Mouse (Mus musculus): ENCODE data around the gene Themis. TPM values are rescaled to one million over a fixed set of nuclear protein-coding genes. Genes with fewer than 3 reads are reported as not detected.

Gene Themis
- polyA plus RNA-seq, 1 experiment from 2014 or later = not detected

DNA sequence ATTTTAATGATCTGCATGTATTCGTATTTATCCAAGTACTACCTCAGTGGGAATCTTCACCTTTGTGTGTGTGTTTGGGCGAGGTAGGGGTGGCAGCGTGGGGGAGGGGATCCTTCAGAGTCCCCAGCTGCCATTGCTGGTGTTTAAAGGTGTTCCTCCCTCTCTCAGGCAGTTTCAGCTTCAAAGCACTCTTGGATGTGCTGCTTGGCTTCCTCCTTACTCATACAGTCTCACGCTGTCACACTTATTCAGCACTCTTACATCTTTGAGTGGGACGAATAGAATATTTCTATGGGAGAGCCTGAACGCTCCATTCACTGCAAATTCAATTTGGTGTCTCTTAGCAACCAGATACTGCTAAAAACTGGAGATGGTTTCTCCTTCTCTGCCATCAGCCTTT is 3.0 kb upstream of the Themis start:
- no peak for ATAC-seq (ENCODE audit: low read depth)
- Histone ChIP-seq H3K4me2 (ENCODE audit: low read depth, low read length) (no peak overlapping the region), H3K4me1 (ENCODE audit: control insufficient read depth, insufficient read depth, low read length) (no peaks in the 10 kb centered on the region), H3K4me3 (ENCODE audit: low read depth, low read length) (no peak overlapping the region), H3K9me3 (ENCODE audit: control insufficient read depth, low read length) (no peaks in the 10 kb centered on the region), H3K27ac (ENCODE audit: low read depth, low read length) (no peak overlapping the region), H3K9ac (replicated peaks; ENCODE audit: low read depth, low read length) (no peak overlapping the region), H3K27me3 (ENCODE audit: control insufficient read depth, insufficient read depth, low read length) (no peaks in the 10 kb centered on the region), H3K36me3 (ENCODE audit: control insufficient read depth, insufficient read depth, low read length) (no peaks in the 10 kb centered on the region)
- 61% methylated on average over 6 of the region's 6 CpGs for WGBS

- Histone ChIP-seq H3K4me1 (ENCODE audit: control insufficient read depth, insufficient read depth, low read length) (no peaks in the 10 kb centered on the region), H3K9ac (replicated peaks; ENCODE audit: low read depth, low read length) (no peak overlapping the region), H3K4me2 (ENCODE audit: low read depth, low read length) (no peak overlapping the region), H3K9me3 (ENCODE audit: control insufficient read depth, low read length) (no peaks in the 10 kb centered on the region), H3K36me3 (ENCODE audit: control insufficient read depth, insufficient read depth, low read length) (no peaks in the 10 kb centered on the region), H3K4me3 (ENCODE audit: low read depth, low read length) (no peak overlapping the region), H3K27me3 (ENCODE audit: control insufficient read depth, insufficient read depth, low read length) (no peaks in the 10 kb centered on the region), H3K27ac (ENCODE audit: low read depth, low read length) (no peak overlapping the region)
- ATAC-seq (ENCODE audit: low read depth) = no peak
- 87% methylated on average over 3 of the region's 3 CpGs for WGBS
Observed at GRCm38 (mm10) chr10:28673931-28674330, 5.8 kb downstream of the Themis start.

DNA sequence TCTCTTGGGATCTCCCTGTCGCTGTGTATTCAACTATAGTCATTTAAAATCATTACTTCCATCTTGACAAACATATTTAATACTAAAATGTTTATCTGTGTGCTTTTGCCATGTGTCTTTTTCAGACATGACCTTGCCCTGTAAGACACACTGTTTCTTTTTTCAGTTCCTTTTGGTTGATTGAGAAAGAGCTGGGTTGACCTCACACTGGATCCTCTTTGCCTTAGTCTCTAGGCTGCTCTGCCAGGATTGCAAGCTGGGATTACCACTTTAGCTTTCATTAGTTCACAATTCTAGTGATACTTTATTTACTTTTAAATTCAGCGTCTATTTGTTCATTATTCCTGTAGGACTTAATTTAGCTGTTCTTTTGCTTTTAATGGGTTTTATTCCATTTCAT is 7.2 kb downstream of the Themis start:
- no peak overlapping the region for H3K4me3 ChIP-seq (ENCODE audit: low read depth, low read length)
- WGBS = 90% methylated on average over 2 of the region's 2 CpGs
- no peak overlapping the region for H3K4me2 ChIP-seq (ENCODE audit: low read depth, low read length)
- no peak for ATAC-seq (ENCODE audit: low read depth)
- no peaks in the 10 kb centered on the region for H3K27me3 ChIP-seq (ENCODE audit: control insufficient read depth, insufficient read depth, low read length)
- no peaks in the 10 kb centered on the region for H3K4me1 ChIP-seq (ENCODE audit: control insufficient read depth, insufficient read depth, low read length)
- H3K27ac ChIP-seq (ENCODE audit: low read depth, low read length) = no peak overlapping the region
- H3K36me3 ChIP-seq (ENCODE audit: control insufficient read depth, insufficient read depth, low read length) = no peaks in the 10 kb centered on the region
- H3K9ac ChIP-seq (replicated peaks; ENCODE audit: low read depth, low read length) = no peak overlapping the region
- H3K9me3 ChIP-seq (ENCODE audit: control insufficient read depth, low read length) = no peaks in the 10 kb centered on the region

- 92% methylated on average over 6 of the region's 6 CpGs for WGBS
- Histone ChIP-seq H3K27me3 (ENCODE audit: control insufficient read depth, insufficient read depth, low read length) (no peaks in the 10 kb centered on the region), H3K4me2 (ENCODE audit: low read depth, low read length) (no peak overlapping the region), H3K9me3 (ENCODE audit: control insufficient read depth, low read length) (no peaks in the 10 kb centered on the region), H3K4me3 (ENCODE audit: low read depth, low read length) (no peak overlapping the region), H3K4me1 (ENCODE audit: control insufficient read depth, insufficient read depth, low read length) (no peaks in the 10 kb centered on the region), H3K9ac (replicated peaks; ENCODE audit: low read depth, low read length) (no peak overlapping the region), H3K36me3 (ENCODE audit: control insufficient read depth, insufficient read depth, low read length) (no peaks in the 10 kb centered on the region), H3K27ac (ENCODE audit: low read depth, low read length) (no peak overlapping the region)
- no peak for ATAC-seq (ENCODE audit: low read depth)
Observed at GRCm38 (mm10) chr10:28694981-28695380, 26.8 kb downstream of the Themis start.

DNA sequence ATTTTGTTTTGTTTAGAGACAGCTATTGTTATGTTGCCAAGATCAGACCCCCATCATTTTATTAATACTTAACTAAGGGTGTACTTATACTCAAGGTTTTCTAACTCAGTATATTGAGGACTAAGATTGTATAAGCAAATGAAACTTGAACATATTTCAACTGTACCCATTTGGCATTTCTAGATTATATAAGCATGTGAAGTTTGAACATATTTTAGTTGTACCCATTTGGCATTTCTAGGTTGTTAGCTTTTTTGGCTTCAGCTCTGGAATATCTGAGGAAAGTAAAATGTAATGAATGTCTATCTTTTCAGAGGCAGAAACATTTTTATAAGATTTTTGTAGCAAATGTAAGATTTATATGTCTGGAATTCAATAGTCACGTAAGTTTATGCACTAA is 27.9 kb downstream of the Themis start:
- Histone ChIP-seq H3K4me1 (ENCODE audit: control insufficient read depth, insufficient read depth, low read length) (no peaks in the 10 kb centered on the region), H3K4me3 (ENCODE audit: low read depth, low read length) (no peak overlapping the region), H3K9me3 (ENCODE audit: control insufficient read depth, low read length) (no peaks in the 10 kb centered on the region), H3K27me3 (ENCODE audit: control insufficient read depth, insufficient read depth, low read length) (no peaks in the 10 kb centered on the region), H3K4me2 (ENCODE audit: low read depth, low read length) (no peak overlapping the region), H3K9ac (replicated peaks; ENCODE audit: low read depth, low read length) (no peak overlapping the region), H3K27ac (ENCODE audit: low read depth, low read length) (no peak overlapping the region), H3K36me3 (ENCODE audit: control insufficient read depth, insufficient read depth, low read length) (no peaks in the 10 kb centered on the region)
- no peak for ATAC-seq (ENCODE audit: low read depth)
- WGBS = 93% methylated on average over 1 of the region's 1 CpGs

DNA sequence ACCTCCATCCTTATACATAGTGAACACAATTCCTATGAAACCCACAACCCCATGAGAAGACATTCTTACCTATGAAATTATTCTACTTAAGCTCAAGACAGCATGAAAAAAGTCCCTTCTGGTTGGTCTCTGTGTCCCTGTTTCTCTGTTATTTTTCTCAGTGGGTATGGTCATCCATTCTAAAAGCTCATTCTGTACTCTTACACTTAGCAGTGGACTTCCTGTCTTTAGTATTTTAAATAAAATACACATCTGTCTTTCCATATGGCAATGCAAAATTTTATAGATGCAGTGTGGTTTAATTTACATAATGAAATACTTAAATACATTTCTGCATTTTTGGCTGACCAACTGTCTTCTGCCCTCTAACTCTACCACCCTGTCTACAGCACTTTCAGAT is 30.0 kb downstream of the Themis start:
- Histone ChIP-seq H3K9ac (replicated peaks; ENCODE audit: low read depth, low read length) (no peak overlapping the region), H3K4me1 (ENCODE audit: control insufficient read depth, insufficient read depth, low read length) (no peaks in the 10 kb centered on the region), H3K9me3 (ENCODE audit: control insufficient read depth, low read length) (no peaks in the 10 kb centered on the region), H3K27me3 (ENCODE audit: control insufficient read depth, insufficient read depth, low read length) (no peaks in the 10 kb centered on the region), H3K36me3 (ENCODE audit: control insufficient read depth, insufficient read depth, low read length) (no peaks in the 10 kb centered on the region), H3K4me3 (ENCODE audit: low read depth, low read length) (no peak overlapping the region), H3K4me2 (ENCODE audit: low read depth, low read length) (no peak overlapping the region), H3K27ac (ENCODE audit: low read depth, low read length) (no peak overlapping the region)
- ATAC-seq (ENCODE audit: low read depth) = no peak

DNA sequence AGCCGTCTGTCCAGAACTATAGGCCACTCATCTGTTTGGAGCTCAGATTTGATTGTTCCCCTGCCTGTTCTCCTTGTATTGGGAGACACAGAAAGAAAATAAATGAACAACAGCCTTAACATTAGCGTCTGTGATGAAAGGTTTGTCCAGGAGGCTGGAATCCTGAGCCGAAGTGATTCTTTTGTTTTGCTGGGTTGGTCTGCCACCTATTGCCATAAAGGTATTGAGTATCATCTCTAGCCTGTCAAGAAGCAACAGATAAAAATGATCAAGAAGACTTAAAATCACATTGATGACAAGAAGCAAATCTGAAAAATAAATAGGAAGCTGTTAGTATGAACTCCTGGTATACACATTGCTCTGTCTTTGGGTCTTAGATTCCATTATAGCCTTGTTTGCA is 53.7 kb downstream of the Themis start:
- Histone ChIP-seq H3K27me3 (ENCODE audit: control insufficient read depth, insufficient read depth, low read length) (no peaks in the 10 kb centered on the region), H3K4me1 (ENCODE audit: control insufficient read depth, insufficient read depth, low read length) (no peaks in the 10 kb centered on the region), H3K9ac (replicated peaks; ENCODE audit: low read depth, low read length) (no peak overlapping the region), H3K4me2 (ENCODE audit: low read depth, low read length) (no peak overlapping the region), H3K9me3 (ENCODE audit: control insufficient read depth, low read length) (no peaks in the 10 kb centered on the region), H3K36me3 (ENCODE audit: control insufficient read depth, insufficient read depth, low read length) (no peaks in the 10 kb centered on the region), H3K27ac (ENCODE audit: low read depth, low read length) (no peak overlapping the region), H3K4me3 (ENCODE audit: low read depth, low read length) (no peak overlapping the region)
- 68% methylated on average over 3 of the region's 3 CpGs for WGBS
- ATAC-seq (ENCODE audit: low read depth) = no peak

- no peak overlapping the region for H3K27ac ChIP-seq (ENCODE audit: low read depth, low read length)
- H3K4me2 ChIP-seq (ENCODE audit: low read depth, low read length) = no peak overlapping the region
- no peaks in the 10 kb centered on the region for H3K4me1 ChIP-seq (ENCODE audit: control insufficient read depth, insufficient read depth, low read length)
- WGBS = 89% methylated on average over 7 of the region's 7 CpGs
- H3K4me3 ChIP-seq (ENCODE audit: low read depth, low read length) = no peak overlapping the region
- no peaks in the 10 kb centered on the region for H3K9me3 ChIP-seq (ENCODE audit: control insufficient read depth, low read length)
- H3K27me3 ChIP-seq (ENCODE audit: control insufficient read depth, insufficient read depth, low read length) = no peaks in the 10 kb centered on the region
- ATAC-seq (ENCODE audit: low read depth) = no peak
- H3K9ac ChIP-seq (replicated peaks; ENCODE audit: low read depth, low read length) = no peak overlapping the region
- no peaks in the 10 kb centered on the region for H3K36me3 ChIP-seq (ENCODE audit: control insufficient read depth, insufficient read depth, low read length)
Observed at GRCm38 (mm10) chr10:28723266-28723665, 55.1 kb downstream of the Themis start.

DNA sequence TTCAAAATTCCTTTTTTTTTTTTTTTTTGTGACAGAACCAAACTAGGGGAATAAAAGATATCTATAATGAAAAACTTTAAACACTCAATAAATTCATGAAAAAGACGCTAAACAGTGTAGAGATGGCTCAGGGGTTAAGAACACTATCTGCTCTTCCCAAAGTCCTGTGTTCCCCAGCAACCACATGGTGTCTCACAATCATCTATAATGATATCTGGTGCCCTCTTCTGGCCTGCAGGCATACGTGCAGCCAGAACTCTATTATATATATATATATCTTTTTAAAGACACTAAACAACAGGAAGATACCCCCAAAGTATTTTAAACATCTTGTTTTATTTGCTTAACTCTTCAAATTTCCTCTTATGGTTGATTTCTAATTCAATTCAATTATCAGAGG is 62.0 kb downstream of the Themis start:
- Histone ChIP-seq H3K27ac (ENCODE audit: low read depth, low read length) (no peak overlapping the region), H3K4me1 (ENCODE audit: control insufficient read depth, insufficient read depth, low read length) (no peaks in the 10 kb centered on the region), H3K9ac (replicated peaks; ENCODE audit: low read depth, low read length) (no peak overlapping the region), H3K36me3 (ENCODE audit: control insufficient read depth, insufficient read depth, low read length) (no peaks in the 10 kb centered on the region), H3K27me3 (ENCODE audit: control insufficient read depth, insufficient read depth, low read length) (no peaks in the 10 kb centered on the region), H3K9me3 (ENCODE audit: control insufficient read depth, low read length) (no peaks in the 10 kb centered on the region), H3K4me2 (ENCODE audit: low read depth, low read length) (no peak overlapping the region), H3K4me3 (ENCODE audit: low read depth, low read length) (no peak overlapping the region)
- ATAC-seq (ENCODE audit: low read depth) = no peak; the same call in 1 of the 2 replicates
- WGBS = 5% methylated on average over 2 of the region's 2 CpGs

GRCm38 (mm10) chr10:28737953-28738352 is 69.8 kb downstream of the Themis start:
- H3K9me3 ChIP-seq (ENCODE audit: control insufficient read depth, low read length) = no peaks in the 10 kb centered on the region
- no peaks in the 10 kb centered on the region for H3K4me1 ChIP-seq (ENCODE audit: control insufficient read depth, insufficient read depth, low read length)
- no peaks in the 10 kb centered on the region for H3K36me3 ChIP-seq (ENCODE audit: control insufficient read depth, insufficient read depth, low read length)
- H3K4me2 ChIP-seq (ENCODE audit: low read depth, low read length) = no peak overlapping the region
- no peak overlapping the region for H3K9ac ChIP-seq (replicated peaks; ENCODE audit: low read depth, low read length)
- H3K4me3 ChIP-seq (ENCODE audit: low read depth, low read length) = no peak overlapping the region
- WGBS = 89% methylated on average over 1 of the region's 1 CpGs
- no peaks in the 10 kb centered on the region for H3K27me3 ChIP-seq (ENCODE audit: control insufficient read depth, insufficient read depth, low read length)
- no peak overlapping the region for H3K27ac ChIP-seq (ENCODE audit: low read depth, low read length)
- no peak for ATAC-seq (ENCODE audit: low read depth)

Data from neural tube, embryonic 14.5 days (tissue).